Mouse (Mus musculus): Measurements from ENCODE around the gene Amdhd2. TPM values are rescaled to one million over a fixed set of nuclear protein-coding genes. Genes with fewer than 3 reads are reported as not detected.

Amdhd2 gene
- polyA plus RNA-seq, 1 experiment from 2014 or later: 20.5 TPM

DNA sequence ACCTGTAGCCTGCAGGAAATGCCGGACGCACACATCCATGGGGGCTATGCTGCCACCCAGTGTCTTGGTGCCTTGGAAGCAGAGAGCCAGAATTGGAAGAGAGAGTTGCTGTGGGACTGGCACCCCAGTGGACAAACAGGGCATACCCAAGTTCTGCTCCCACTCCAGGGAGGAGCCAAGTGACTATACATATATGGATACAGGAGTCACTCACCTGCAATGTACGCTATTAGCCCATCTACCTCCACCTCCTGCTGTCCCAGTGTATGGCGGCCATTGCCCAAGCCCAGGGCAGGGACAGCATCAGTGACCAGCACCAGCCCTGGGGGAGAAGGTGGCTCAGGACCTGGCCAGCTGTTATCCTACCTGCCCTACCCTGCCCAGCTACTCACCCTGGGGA lies 6.0 kb downstream of the Amdhd2 start:
- peak; percentile 12 for DNase-seq (ENCODE audit: low spot score)
- WGBS: 95% methylated on average over 4 of the region's 4 CpGs
- no peaks in the 10 kb centered on the region; the same call in 1 of the 2 replicates for H3K4me1 ChIP-seq (replicated peaks; ENCODE audit: control insufficient read depth, insufficient read depth)
- H3K27me3 ChIP-seq (ENCODE audit: control insufficient read depth, insufficient read depth, low read length): no peaks in the 10 kb centered on the region
- no peak overlapping the region for H3K4me3 ChIP-seq (ENCODE audit: low read depth, low read length)
- H3K27ac ChIP-seq (replicated peaks): no peak overlapping the region
- peaks cover 4% of the 10 kb centered on the region for H3K36me3 ChIP-seq (ENCODE audit: control insufficient read depth, insufficient read depth, low read length)
- H3K9ac ChIP-seq (ENCODE audit: low read length): no peak overlapping the region
- no peak overlapping the region for H3K4me2 ChIP-seq (replicated peaks; ENCODE audit: low read depth)
- TF ChIP-seq CTCF (IDR thresholded peaks at IDR 0.05; ENCODE audit: low read depth): 0 out of 2 replicates have a peak, but pooled peaks have one; percentile 7
- TF ChIP-seq EP300 (optimal IDR thresholded peaks at IDR 0.05): no peak
- no peaks in the 10 kb centered on the region for H3K9me3 ChIP-seq (ENCODE audit: control insufficient read depth, low read length)
- no peak for ATAC-seq (ENCODE audit: low FRiP score, low TSS enrichment)

DNA sequence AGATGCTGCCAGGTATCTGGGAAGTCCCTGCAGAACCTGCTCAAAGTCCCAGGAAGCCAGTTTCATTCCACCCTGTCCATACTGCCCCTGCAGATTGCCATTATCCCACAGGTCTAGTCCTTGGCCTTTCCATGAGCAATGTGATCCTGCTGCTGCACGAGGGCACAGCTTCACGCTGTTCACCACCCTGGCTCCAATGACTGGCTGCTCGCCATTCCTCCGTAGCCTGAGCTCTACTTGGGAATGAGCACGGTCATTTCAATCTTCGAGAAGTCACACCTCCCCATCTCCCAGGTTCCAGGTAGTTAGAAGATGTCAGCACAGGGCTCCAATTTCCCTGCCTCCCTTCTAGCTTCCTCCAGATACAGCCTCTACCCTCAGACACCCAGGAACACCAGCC lies 6.4 kb downstream of the Amdhd2 start:
- TF ChIP-seq EP300 (optimal IDR thresholded peaks at IDR 0.05) (no peak), CTCF (IDR thresholded peaks at IDR 0.05; ENCODE audit: low read depth) (no peak)
- H3K9ac ChIP-seq (ENCODE audit: low read length): no peak overlapping the region
- H3K27me3 ChIP-seq (ENCODE audit: control insufficient read depth, insufficient read depth, low read length): no peaks in the 10 kb centered on the region
- H3K4me2 ChIP-seq (replicated peaks; ENCODE audit: low read depth): no peak overlapping the region
- no peaks in the 10 kb centered on the region for H3K4me1 ChIP-seq (replicated peaks; ENCODE audit: control insufficient read depth, insufficient read depth)
- ATAC-seq (ENCODE audit: low FRiP score, low TSS enrichment): no peak
- no peaks in the 10 kb centered on the region for H3K9me3 ChIP-seq (ENCODE audit: control insufficient read depth, low read length)
- DNase-seq (ENCODE audit: low spot score): peak; percentile 9
- peaks cover 4% of the 10 kb centered on the region for H3K36me3 ChIP-seq (ENCODE audit: control insufficient read depth, insufficient read depth, low read length)
- H3K4me3 ChIP-seq (ENCODE audit: low read depth, low read length): no peak overlapping the region
- H3K27ac ChIP-seq (replicated peaks): no peak overlapping the region
- 89% methylated on average over 6 of the region's 6 CpGs for WGBS

DNA sequence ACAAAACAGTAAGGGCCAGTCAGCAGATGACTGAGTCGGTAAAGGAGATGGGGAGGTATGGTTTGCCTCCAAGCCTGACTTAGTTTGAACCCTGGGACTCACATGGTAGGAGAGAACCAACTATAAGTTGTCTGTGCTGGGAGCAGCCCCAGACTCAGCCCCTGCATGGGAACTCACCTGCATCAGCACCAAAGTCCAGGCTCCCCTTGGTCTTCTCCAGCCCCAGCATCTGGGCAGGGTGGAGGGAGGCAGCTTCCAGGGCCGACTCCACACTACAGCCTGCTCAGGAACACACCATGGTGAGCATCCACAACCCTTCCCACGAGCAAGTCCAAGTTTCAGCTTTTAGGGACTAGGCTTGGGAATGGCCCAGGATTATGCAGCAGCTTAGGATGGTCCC lies 7.2 kb downstream of the Amdhd2 start:
- TF ChIP-seq CTCF (IDR thresholded peaks at IDR 0.05; ENCODE audit: low read depth): no peak
- TF ChIP-seq EP300 (optimal IDR thresholded peaks at IDR 0.05): no peak
- Histone ChIP-seq H3K4me2 (replicated peaks; ENCODE audit: low read depth) (no peak overlapping the region), H3K9me3 (ENCODE audit: control insufficient read depth, low read length) (no peaks in the 10 kb centered on the region), H3K4me1 (replicated peaks; ENCODE audit: control insufficient read depth, insufficient read depth) (no peaks in the 10 kb centered on the region), H3K9ac (ENCODE audit: low read length) (no peak overlapping the region), H3K27ac (replicated peaks) (no peak overlapping the region), H3K4me3 (ENCODE audit: low read depth, low read length) (no peak overlapping the region), H3K27me3 (ENCODE audit: control insufficient read depth, insufficient read depth, low read length) (no peaks in the 10 kb centered on the region), H3K36me3 (ENCODE audit: control insufficient read depth, insufficient read depth, low read length) (peaks cover 4% of the 10 kb centered on the region)
- DNase-seq (ENCODE audit: low spot score) (no peak), ATAC-seq (ENCODE audit: low FRiP score, low TSS enrichment) (no peak)
- 80% methylated on average over 3 of the region's 3 CpGs for WGBS

DNA sequence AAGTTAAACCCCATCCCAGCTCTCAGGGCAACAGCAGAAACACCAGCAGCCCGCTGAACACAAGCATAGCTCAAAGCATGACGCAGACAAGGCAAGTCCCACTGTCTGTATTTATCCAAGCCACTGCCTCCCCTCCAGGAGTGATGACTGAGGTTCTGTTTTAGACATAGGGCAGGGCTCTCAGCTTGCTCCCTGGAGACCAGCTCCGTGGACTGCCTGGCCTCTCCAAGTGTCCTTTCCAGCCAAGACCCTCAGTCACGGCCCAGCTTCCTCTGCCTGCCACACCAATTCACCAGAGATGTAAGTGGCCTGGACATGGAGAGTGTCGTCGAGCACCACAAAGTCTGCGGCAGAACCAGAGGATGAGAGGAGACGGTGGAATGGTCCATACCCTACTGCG lies 7.8 kb downstream of the Amdhd2 start:
- no peaks in the 10 kb centered on the region for H3K27me3 ChIP-seq (ENCODE audit: control insufficient read depth, insufficient read depth, low read length)
- H3K9me3 ChIP-seq (ENCODE audit: control insufficient read depth, low read length): no peaks in the 10 kb centered on the region
- H3K27ac ChIP-seq (replicated peaks): no peak overlapping the region
- no peak for TF ChIP-seq CTCF (IDR thresholded peaks at IDR 0.05; ENCODE audit: low read depth)
- TF ChIP-seq EP300 (optimal IDR thresholded peaks at IDR 0.05): no peak
- H3K4me2 ChIP-seq (replicated peaks; ENCODE audit: low read depth): no peak overlapping the region
- H3K9ac ChIP-seq (ENCODE audit: low read length): no peak overlapping the region
- 91% methylated on average over 9 of the region's 9 CpGs for WGBS
- H3K36me3 ChIP-seq (ENCODE audit: control insufficient read depth, insufficient read depth, low read length): peaks cover 4% of the 10 kb centered on the region
- H3K4me1 ChIP-seq (replicated peaks; ENCODE audit: control insufficient read depth, insufficient read depth): no peaks in the 10 kb centered on the region
- ATAC-seq (ENCODE audit: low FRiP score, low TSS enrichment) (no peak), DNase-seq (ENCODE audit: low spot score) (no peak)
- no peak overlapping the region for H3K4me3 ChIP-seq (ENCODE audit: low read depth, low read length)

DNA sequence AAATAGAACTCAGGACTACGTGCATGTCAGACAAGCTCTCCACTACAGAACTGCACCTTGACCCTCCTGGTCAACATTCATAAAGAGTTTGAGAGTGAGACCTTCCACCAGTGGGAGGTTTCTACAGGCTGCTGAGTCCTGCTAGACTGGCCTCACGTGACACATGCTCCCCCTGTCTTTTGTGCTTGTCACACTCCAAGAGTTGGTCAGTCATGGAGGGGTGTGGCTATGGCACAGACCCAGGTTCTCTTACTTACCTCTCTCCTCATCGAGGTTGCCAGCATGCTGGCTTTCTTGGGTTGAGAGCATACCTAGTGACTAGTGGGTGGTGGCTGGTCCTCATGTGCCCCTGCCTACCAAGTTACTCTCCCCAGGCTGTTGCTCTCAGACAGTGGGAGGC lies 9.1 kb downstream of the Amdhd2 start:
- 58% methylated on average over 3 of the region's 3 CpGs for WGBS
- Histone ChIP-seq H3K4me3 (ENCODE audit: low read depth, low read length) (no peak overlapping the region), H3K4me2 (replicated peaks; ENCODE audit: low read depth) (no peak overlapping the region), H3K27me3 (ENCODE audit: control insufficient read depth, insufficient read depth, low read length) (no peaks in the 10 kb centered on the region), H3K4me1 (replicated peaks; ENCODE audit: control insufficient read depth, insufficient read depth) (no peaks in the 10 kb centered on the region), H3K9me3 (ENCODE audit: control insufficient read depth, low read length) (no peaks in the 10 kb centered on the region), H3K27ac (replicated peaks) (no peak overlapping the region), H3K9ac (ENCODE audit: low read length) (no peak overlapping the region), H3K36me3 (ENCODE audit: control insufficient read depth, insufficient read depth, low read length) (peaks cover 4% of the 10 kb centered on the region)
- TF ChIP-seq CTCF (IDR thresholded peaks at IDR 0.05; ENCODE audit: low read depth) (peak; percentile 23), EP300 (optimal IDR thresholded peaks at IDR 0.05) (no peak)
- ATAC-seq (ENCODE audit: low FRiP score, low TSS enrichment): no peak; the same call in 1 of the 2 replicates
- DNase-seq (ENCODE audit: low spot score): peak; percentile 50

DNA sequence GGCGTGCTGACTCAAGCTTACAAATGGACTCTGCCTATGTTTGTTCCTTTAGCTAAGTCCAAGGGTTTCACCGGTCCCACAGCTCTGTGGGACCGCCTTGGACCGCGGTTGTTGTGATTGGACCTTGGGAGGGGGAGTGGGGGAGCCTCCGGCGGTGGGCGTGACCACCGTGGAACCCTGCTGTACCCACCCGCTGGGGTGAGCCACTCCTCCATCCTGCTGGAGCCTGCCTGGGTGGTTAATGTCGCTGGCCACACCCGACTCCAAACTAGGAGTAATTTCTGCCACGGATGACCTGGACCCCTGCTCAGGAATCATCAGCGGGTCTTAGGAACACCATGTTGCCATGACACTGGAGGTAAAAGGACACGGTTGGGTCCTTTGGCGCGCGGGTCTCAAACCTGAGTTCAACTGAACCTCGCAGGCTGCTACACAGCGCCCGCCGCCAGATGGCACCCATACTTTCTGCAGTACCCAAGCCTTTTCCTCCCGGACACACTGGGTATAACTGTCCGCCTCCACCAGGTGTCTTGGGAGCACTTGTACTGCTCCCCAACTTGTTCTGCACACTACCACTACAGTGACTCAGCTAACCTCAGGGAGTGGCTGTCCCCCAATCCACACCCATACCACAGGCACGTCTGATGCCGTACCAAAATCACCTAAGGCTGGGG lies 11.5 kb downstream of the Amdhd2 start:
- Histone ChIP-seq H3K9ac (ENCODE audit: low read length) (peak overlapping the region; percentile 55), H3K4me2 (replicated peaks; ENCODE audit: low read depth) (peak overlapping the region; percentile 79), H3K36me3 (ENCODE audit: control insufficient read depth, insufficient read depth, low read length) (no peaks in the 10 kb centered on the region; the same call in 1 of the 2 replicates), H3K27ac (replicated peaks) (peak overlapping the region; percentile 25; the same call in 1 of the 2 replicates), H3K4me1 (replicated peaks; ENCODE audit: control insufficient read depth, insufficient read depth) (no peaks in the 10 kb centered on the region), H3K27me3 (ENCODE audit: control insufficient read depth, insufficient read depth, low read length) (no peaks in the 10 kb centered on the region), H3K9me3 (ENCODE audit: control insufficient read depth, low read length) (no peaks in the 10 kb centered on the region), H3K4me3 (ENCODE audit: low read depth, low read length) (peak overlapping the region; percentile 39)
- DNase-seq (ENCODE audit: low spot score) (peak; percentile 90), ATAC-seq (ENCODE audit: low FRiP score, low TSS enrichment) (peak; percentile 95)
- WGBS: 1% methylated on average over 26 of the region's 26 CpGs
- TF ChIP-seq EP300 (optimal IDR thresholded peaks at IDR 0.05) (peak; percentile 78), CTCF (IDR thresholded peaks at IDR 0.05; ENCODE audit: low read depth) (peak; percentile 93)
